ENCODE assay signal across 22 mouse cellular contexts in genomic region chr1:44892378-44892777, GRCm38 (mm10).
A peak's percentile ranks its signal among the peaks of the same experiment; 100 is the strongest.
DNase-seq lines count a peak whose midpoint lies in the region; ATAC-seq and TF ChIP-seq lines count a peak whose summit lies in the region.
"Had no signal": no experiment of that assay in that cellular context is flagged by ENCODE, and none has a peak within 500 bp of the region (broad histone marks: within the 10 kb centered on the region; RNA-seq: fewer than 3 reads in every experiment).

No protein-coding gene starts in this region.

- no peaks in the 10 kb centered on the region; the same call in 1 of the 2 replicates for H3K4me1 ChIP-seq in heart, adult 2 months (ENCODE audit: control insufficient read depth, insufficient read depth, low read length)
- no peaks in the 10 kb centered on the region for H3K4me1 ChIP-seq in lung, embryonic 14.5 days (ENCODE audit: insufficient read depth)
- no peaks in the 10 kb centered on the region; the same call in 1 of the 2 replicates for H3K4me1 ChIP-seq in lung, adult 2 months (ENCODE audit: control insufficient read depth, insufficient read depth, low read length)
- no peaks in the 10 kb centered on the region for H3K4me1 ChIP-seq in embryonic facial prominence, embryonic 15.5 days
- H3K4me1 ChIP-seq: forebrain, embryonic 12.5 days had no signal

- no peaks in the 10 kb centered on the region; the same call in 1 of the 2 replicates for H3K36me3 ChIP-seq in heart, adult 2 months (ENCODE audit: control insufficient read depth, insufficient read depth, low read length)
- H3K36me3 ChIP-seq in lung, embryonic 14.5 days (ENCODE audit: insufficient read depth): no peaks in the 10 kb centered on the region
- no peaks in the 10 kb centered on the region for H3K36me3 ChIP-seq in embryonic facial prominence, embryonic 15.5 days
- H3K36me3 ChIP-seq: forebrain, embryonic 12.5 days had no signal

- H3K27me3 ChIP-seq in heart, adult 2 months (ENCODE audit: control insufficient read depth, insufficient read depth, low read length): no peaks in the 10 kb centered on the region
- no peaks in the 10 kb centered on the region for H3K27me3 ChIP-seq in lung, embryonic 14.5 days (ENCODE audit: insufficient read depth, low read length)
- H3K27me3 ChIP-seq in embryonic facial prominence, embryonic 15.5 days: no peaks in the 10 kb centered on the region
- H3K27me3 ChIP-seq: forebrain, embryonic 12.5 days had no signal

- no peak for TF ChIP-seq EP300 in heart, adult 2 months (IDR thresholded peaks at IDR 0.05; ENCODE audit: insufficient read depth, low read depth, low read length)

- DNase-seq in heart, adult 2 months: peak in 1 of 2 experiments; percentile 5
- DNase-seq in heart, postnatal 25 days (ENCODE audit: low spot score): no peak
- peak; percentile 24 for DNase-seq in lung, embryonic 14.5 days
- no peak for DNase-seq in lung, adult 2 months
- DNase-seq in lung, postnatal 25 days (ENCODE audit: low spot score): peak; percentile 51
- DNase-seq in ovary, postnatal 14 days (ENCODE audit: low spot score): no peak
- DNase-seq: adrenal gland, postnatal 36 days; B cell, adult 2 months; cerebellum, adult 11 months; cerebellum, adult 9-11 months; kidney, adult 2 months; liver, postnatal 0 days; right cerebral cortex, postnatal 14 days had no signal

- ATAC-seq in lung, embryonic 14.5 days (ENCODE audit: insufficient read depth): no peak
- ATAC-seq in embryonic facial prominence, embryonic 15.5 days (ENCODE audit: insufficient number of reproducible peaks, low FRiP score, low TSS enrichment, low read depth): no peak
- ATAC-seq in CD4-positive, CD25-positive, alpha-beta regulatory T cell, adult 4 months: no peak
- ATAC-seq: liver, postnatal 0 days had no signal

- H3K9ac ChIP-seq in heart, adult 2 months (ENCODE audit: low read depth, low read length): no peak overlapping the region
- H3K9ac ChIP-seq in lung, embryonic 14.5 days: no peak overlapping the region
- no peak overlapping the region for H3K9ac ChIP-seq in embryonic facial prominence, embryonic 15.5 days
- H3K9ac ChIP-seq: forebrain, embryonic 12.5 days; hindbrain, embryonic 14.5 days; liver, postnatal 0 days had no signal

- 45% methylated on average over 1 of the region's 1 CpGs for WGBS in heart, adult 2 months
- 40% methylated on average over 1 of the region's 1 CpGs for WGBS in lung, embryonic 14.5 days
- 35% methylated on average over 1 of the region's 1 CpGs for WGBS in lung, adult 2 months
- WGBS in embryonic facial prominence, embryonic 15.5 days: 45% methylated on average over 1 of the region's 1 CpGs

- no peak overlapping the region for H3K4me3 ChIP-seq in heart, adult 2 months
- no peak overlapping the region for H3K4me3 ChIP-seq in lung, embryonic 14.5 days (ENCODE audit: low read depth, low read length)
- H3K4me3 ChIP-seq in lung, adult 2 months (replicated peaks; ENCODE audit: extremely low read depth, low read depth, low read length): no peak overlapping the region
- H3K4me3 ChIP-seq in embryonic facial prominence, embryonic 15.5 days (replicated peaks): no peak overlapping the region
- H3K4me3 ChIP-seq: erythroblast, embryonic 14.5 days; forebrain, embryonic 12.5 days had no signal

- no peaks in the 10 kb centered on the region for H3K9me3 ChIP-seq in lung, embryonic 14.5 days (ENCODE audit: low read depth, low read length)
- H3K9me3 ChIP-seq in embryonic facial prominence, embryonic 15.5 days (replicated peaks): no peaks in the 10 kb centered on the region
- H3K9me3 ChIP-seq: forebrain, embryonic 12.5 days had no signal

- H3K79me2 ChIP-seq in heart, adult 2 months (replicated peaks; ENCODE audit: control insufficient read depth, insufficient read depth, low read length): no peaks in the 10 kb centered on the region

- intact Hi-C loops in heart, adult 2 months (cut with DNase I): no loop called here
- intact Hi-C loops in heart, postnatal 25 days (cut with DNase I): no loop called here

- TF ChIP-seq CTCF in heart, adult 2 months (IDR thresholded peaks at IDR 0.05): no peak
- no peak for TF ChIP-seq CTCF in lung, embryonic 14.5 days (IDR thresholded peaks at IDR 0.05; ENCODE audit: low read depth)
- TF ChIP-seq CTCF in lung, adult 2 months (IDR thresholded peaks at IDR 0.05; ENCODE audit: insufficient read depth, low read length): no peak

- no peak overlapping the region for H3K4me2 ChIP-seq in lung, embryonic 14.5 days
- no peak overlapping the region for H3K4me2 ChIP-seq in embryonic facial prominence, embryonic 15.5 days (replicated peaks)
- H3K4me2 ChIP-seq: forebrain, embryonic 12.5 days; hindbrain, embryonic 14.5 days; liver, embryonic 11.5 days; midbrain, embryonic 11.5 days had no signal

- peak overlapping the region; percentile 62 for H3K27ac ChIP-seq in heart, adult 2 months
- H3K27ac ChIP-seq in lung, embryonic 14.5 days (ENCODE audit: low read depth): no peak overlapping the region
- H3K27ac ChIP-seq in embryonic facial prominence, embryonic 15.5 days (replicated peaks): peak overlapping the region; percentile 22; the same call in 1 of the 2 replicates
- H3K27ac ChIP-seq: forebrain, embryonic 12.5 days; hindbrain, embryonic 14.5 days; kidney, postnatal 0 days; stomach, postnatal 0 days had no signal

- no peak for TF ChIP-seq POLR2A in heart, adult 2 months (IDR thresholded peaks at IDR 0.05; ENCODE audit: insufficient read depth, low read depth, low read length)
- no peak for TF ChIP-seq POLR2A in lung, adult 2 months (IDR thresholded peaks at IDR 0.05; ENCODE audit: borderline replicate concordance, extremely low read depth, low read depth, low read length)

Comparison
In these comparisons a context has a peak if more than half of its experiments do, and no peak if none do; other contexts are left out.
1. DNase-seq: peak in lung, embryonic 14.5 days (single experiment) and lung, postnatal 25 days (single experiment); none in heart, postnatal 25 days (single experiment), lung, adult 2 months (single experiment) and ovary, postnatal 14 days (single experiment).